Mouse (Mus musculus) heart, embryonic 14.5 days (tissue): Measurements from ENCODE around the gene Pfkp. TPM values are rescaled to one million over a fixed set of nuclear protein-coding genes. Genes with fewer than 3 reads are reported as not detected.

Experiments used
- ATAC-seq: fragments of 200-750 bp; cut with Nextera tagmentation; 2 replicates; pipeline ENCODE4 v1.8.0; 2017; ENCODE audit warnings: low read depth, moderate TSS enrichment; ENCODE audit not compliant: insufficient number of reproducible peaks, insufficient read depth, low FRiP score
- H3K27ac ChIP-seq, 2 experiments: fragments of 200-500 bp in 1 of 2; fragments of 300-500 bp in 1 of 2; sonication (generic) in 1 of 2; replicated peaks in 1 of 2; 2 replicates each; pipeline ENCODE4 v1.5.1; 2012 to 2014; ENCODE audit warnings: low read depth in 2 of 2, low read length in 2 of 2, control low read depth in 1 of 2, mild to moderate bottlenecking in 1 of 2, mixed read lengths in 1 of 2; ENCODE audit not compliant: control insufficient read depth in 1 of 2, insufficient read depth in 1 of 2
- H3K27me3 ChIP-seq: fragments of 300-500 bp; sonication (generic); 2 replicates; pipeline ENCODE4 v1.6.1; 2014; ENCODE audit warnings: mild to moderate bottlenecking, low read length, control low read depth; ENCODE audit not compliant: control insufficient read depth, insufficient read depth
- H3K36me3 ChIP-seq: fragments of 300-500 bp; sonication (generic); 2 replicates; pipeline ENCODE4 v1.6.1; 2014; ENCODE audit warnings: mild to moderate bottlenecking, control low read depth, low read length, mixed read lengths; ENCODE audit not compliant: control insufficient read depth, insufficient read depth
- H3K4me1 ChIP-seq, 2 experiments: fragments of 200-500 bp in 1 of 2; fragments of 300-500 bp in 1 of 2; sonication (generic) in 1 of 2; 2 replicates each; pipeline ENCODE4 v1.6.1; 2012 to 2014; ENCODE audit warnings: low read length in 2 of 2, control low read depth in 1 of 2, mixed read lengths in 1 of 2; ENCODE audit not compliant: control insufficient read depth in 2 of 2, insufficient read depth in 2 of 2
- H3K4me2 ChIP-seq: fragments of 300-500 bp; sonication (generic); 2 replicates; pipeline ENCODE4 v1.6.1; 2014; ENCODE audit warnings: mild to moderate bottlenecking, low read length
- H3K4me3 ChIP-seq, 2 experiments: fragments of 200-500 bp in 1 of 2; fragments of 300-500 bp in 1 of 2; sonication (generic) in 1 of 2; 2 replicates each; pipeline ENCODE4 v1.5.1; 2012 to 2014; ENCODE audit warnings: low read length in 2 of 2, mild to moderate bottlenecking in 2 of 2, control low read depth in 1 of 2, low read depth in 1 of 2, moderate library complexity in 1 of 2; ENCODE audit not compliant: control insufficient read depth in 1 of 2, insufficient read depth in 1 of 2
- H3K9ac ChIP-seq: fragments of 300-500 bp; sonication (generic); 2 replicates; pipeline ENCODE4 v1.6.1; 2014; ENCODE audit warnings: mild to moderate bottlenecking, low read length
- H3K9me3 ChIP-seq: fragments of 300-500 bp; sonication (generic); 2 replicates; pipeline ENCODE4 v1.6.1; 2016; ENCODE audit warnings: low read length, control low read depth; ENCODE audit not compliant: control insufficient read depth
- WGBS: fragments of 180-500 bp; shearing (Covaris S2); extraction: QIAGEN DNeasy Blood & Tissue Kit; methylation state at CpG from one replicate; pipeline ENCODE4 v1.1.7; 2014; 5-methylcytosine and 5-hydroxymethylcytosine counted together
- polyA plus RNA-seq: library from polyadenylated mRNA; unstranded; fragments of >200 nt; fragmentation: Nextera tagmentation; extraction: Ambion mirVana; gene quantifications from 2 replicates; pipeline ENCODE4 v1.2.1, GENCODE M21; 2014

The Pfkp gene
- polyA plus RNA-seq: 187 and 197 TPM in 2 replicates

- Histone ChIP-seq H3K27me3 (no peaks in the 10 kb centered on the region), H3K9ac (peak within 1 kb of the TSS; percentile 92), H3K4me3 (peak within 1 kb of the TSS; percentile 74 to 78), H3K27ac (peak within 1 kb of the TSS; percentile 96 to 97), H3K36me3 (peaks cover 9% of the 10 kb centered on the region; the same call in 1 of the 2 replicates), H3K9me3 (no peaks in the 10 kb centered on the region), H3K4me1 (peaks cover 0 to 8% of the 10 kb centered on the region in 2 experiments; a peak in 3 of 4 replicates), H3K4me2 (peak within 1 kb of the TSS; percentile 98)
- WGBS: 2% methylated on average over 34 of the region's 34 CpGs
- peak; percentile 91 for ATAC-seq
Observed at GRCm38 (mm10) chr13:6648669-6649233, at the start of gene Pfkp. Gene Pfkp, minus strand, starts transcription at chr13:6648777.

DNA sequence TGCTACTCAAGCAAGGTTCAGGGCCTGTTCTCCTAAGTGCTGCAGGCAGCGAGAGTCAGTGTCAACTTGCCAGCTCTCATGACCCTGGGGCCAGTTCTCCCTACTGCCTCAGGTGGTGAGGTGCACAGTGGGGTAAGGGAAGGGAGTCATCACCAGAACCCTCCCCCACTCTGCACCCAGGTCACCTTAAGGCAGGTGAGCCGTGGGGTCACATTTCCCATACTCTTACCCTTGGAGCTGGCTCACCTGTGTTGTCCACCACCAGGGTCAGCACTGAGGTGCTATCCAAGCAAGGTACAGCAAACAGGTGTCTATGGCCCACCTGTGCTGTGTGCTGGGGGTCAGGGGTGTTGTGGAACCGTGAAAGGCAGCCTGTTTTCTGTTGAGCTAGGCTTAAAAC, 42.0 kb upstream of the Pfkp start:
- no peaks in the 10 kb centered on the region for H3K4me1 ChIP-seq
- H3K4me3 ChIP-seq: no peak overlapping the region
- no peak overlapping the region for H3K4me2 ChIP-seq
- no peak overlapping the region for H3K27ac ChIP-seq
- H3K36me3 ChIP-seq: no peaks in the 10 kb centered on the region
- 70% methylated on average over 3 of the region's 3 CpGs for WGBS
- ATAC-seq: no peak
- H3K9me3 ChIP-seq: no peaks in the 10 kb centered on the region
- no peaks in the 10 kb centered on the region for H3K27me3 ChIP-seq
- H3K9ac ChIP-seq: no peak overlapping the region

DNA sequence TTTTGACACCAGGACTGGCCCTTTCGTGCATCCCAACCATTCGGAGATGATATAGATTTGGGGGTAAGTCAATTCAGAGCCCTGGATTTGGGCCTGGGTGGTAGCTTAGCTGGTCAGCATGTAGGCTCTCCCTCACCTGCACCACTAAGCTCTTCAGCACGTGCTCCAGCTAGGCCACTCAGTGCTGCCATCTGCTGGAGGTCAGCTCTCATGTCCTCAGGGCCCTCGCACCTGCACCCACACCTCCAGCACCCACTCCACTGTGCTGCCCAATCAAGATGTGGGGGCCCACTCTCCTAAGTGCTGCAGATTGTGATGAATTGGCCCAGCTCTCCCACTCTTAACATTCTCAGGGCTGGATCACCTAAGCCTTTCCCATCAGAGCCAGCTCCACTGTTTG, 41.4 kb upstream of the Pfkp start:
- 65% methylated on average over 4 of the region's 4 CpGs for WGBS
- Histone ChIP-seq H3K4me2 (no peak overlapping the region), H3K36me3 (no peaks in the 10 kb centered on the region), H3K4me3 (no peak overlapping the region), H3K9me3 (no peaks in the 10 kb centered on the region), H3K27me3 (no peaks in the 10 kb centered on the region), H3K9ac (no peak overlapping the region), H3K4me1 (no peaks in the 10 kb centered on the region), H3K27ac (no peak overlapping the region)
- ATAC-seq: 0 out of 2 replicates have a peak, but pooled peaks have one; percentile 26

- no peak for ATAC-seq
- H3K4me2 ChIP-seq: no peak overlapping the region
- no peaks in the 10 kb centered on the region for H3K36me3 ChIP-seq
- 47% methylated on average over 7 of the region's 7 CpGs for WGBS
- no peak overlapping the region for H3K4me3 ChIP-seq
- H3K27me3 ChIP-seq: no peaks in the 10 kb centered on the region
- no peaks in the 10 kb centered on the region for H3K9me3 ChIP-seq
- no peaks in the 10 kb centered on the region for H3K4me1 ChIP-seq
- H3K27ac ChIP-seq: no peak overlapping the region
- H3K9ac ChIP-seq: no peak overlapping the region
Observed at GRCm38 (mm10) chr13:6688790-6689433, 40.3 kb upstream of the Pfkp start.

DNA sequence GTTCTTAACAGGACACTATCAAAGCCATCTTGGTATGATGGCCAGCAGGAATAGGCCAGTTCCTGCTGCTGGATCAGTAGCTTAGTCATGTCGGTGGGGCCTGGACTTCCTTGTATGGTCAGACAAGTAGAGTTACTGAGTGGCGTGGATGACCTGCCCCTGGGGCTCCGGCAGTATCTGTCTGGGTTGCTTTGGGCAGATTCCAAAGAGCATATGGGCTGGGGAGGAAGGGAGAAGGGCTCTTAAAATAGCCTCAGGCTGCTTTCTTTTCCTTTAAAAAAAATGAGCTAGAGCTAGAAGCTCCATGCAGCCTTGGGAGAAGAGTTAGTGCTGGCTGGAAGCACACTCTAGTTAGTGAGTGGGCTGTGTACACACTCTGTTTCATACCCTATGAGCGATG, 18.3 kb upstream of the Pfkp start:
- H3K27me3 ChIP-seq: no peaks in the 10 kb centered on the region
- ATAC-seq: peak; percentile 68
- H3K36me3 ChIP-seq: no peaks in the 10 kb centered on the region
- H3K4me3 ChIP-seq: no peak overlapping the region
- 24% methylated on average over 4 of the region's 4 CpGs for WGBS
- no peak overlapping the region for H3K4me2 ChIP-seq
- H3K9me3 ChIP-seq: no peaks in the 10 kb centered on the region
- peak overlapping the region; percentile 60 to 62 for H3K27ac ChIP-seq
- H3K4me1 ChIP-seq: peaks cover 7 to 13% of the 10 kb centered on the region in 2 experiments
- H3K9ac ChIP-seq: no peak overlapping the region

DNA sequence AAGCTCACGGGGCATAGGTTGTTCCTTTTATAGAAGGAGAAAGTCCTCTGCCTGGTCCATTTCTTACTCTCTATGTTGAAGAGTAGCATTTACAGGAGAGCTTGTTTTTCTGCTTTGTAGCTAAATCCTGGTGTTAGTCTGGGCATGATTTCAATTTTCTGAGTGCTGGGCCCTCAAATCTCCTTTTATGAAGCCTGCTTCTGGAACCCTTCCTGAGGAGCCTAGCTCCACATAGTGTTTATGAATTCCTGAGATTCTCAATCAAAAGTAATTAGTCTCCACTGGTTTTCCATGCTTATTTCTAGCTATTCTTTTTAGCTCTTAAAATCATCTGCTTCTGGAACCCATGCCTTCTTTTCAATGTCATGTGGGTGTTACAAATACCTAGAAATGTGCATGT, 16.9 kb upstream of the Pfkp start:
- Histone ChIP-seq H3K4me1 (peaks cover 7 to 18% of the 10 kb centered on the region in 2 experiments), H3K4me3 (no peak overlapping the region), H3K36me3 (no peaks in the 10 kb centered on the region), H3K9me3 (no peaks in the 10 kb centered on the region), H3K27ac (no peak overlapping the region), H3K27me3 (no peaks in the 10 kb centered on the region), H3K4me2 (no peak overlapping the region), H3K9ac (no peak overlapping the region)
- 75% methylated on average over 1 of the region's 1 CpGs for WGBS
- no peak for ATAC-seq

DNA sequence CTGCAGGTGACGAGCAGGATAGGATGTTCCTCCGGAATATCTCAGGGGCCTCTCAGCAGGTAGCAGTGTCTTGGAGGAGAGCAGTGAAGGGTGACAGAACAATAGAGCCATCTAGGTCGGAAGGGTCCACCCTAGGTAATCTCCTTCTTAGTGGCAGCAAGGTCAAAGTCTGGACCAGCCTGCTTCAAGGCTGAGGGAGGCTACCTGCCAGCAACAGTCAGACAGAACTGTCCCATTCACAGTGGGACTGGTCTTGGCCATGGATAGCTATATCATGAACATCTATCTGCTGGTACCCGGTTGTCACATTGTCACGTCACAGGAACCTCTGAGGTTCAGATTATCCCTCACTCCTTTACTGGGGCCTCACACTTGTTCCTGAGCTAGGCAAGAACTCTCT, 15.6 kb upstream of the Pfkp start:
- peaks cover 7 to 18% of the 10 kb centered on the region in 2 experiments for H3K4me1 ChIP-seq
- ATAC-seq: no peak
- no peak overlapping the region for H3K27ac ChIP-seq
- H3K27me3 ChIP-seq: no peaks in the 10 kb centered on the region
- no peak overlapping the region for H3K4me2 ChIP-seq
- H3K36me3 ChIP-seq: no peaks in the 10 kb centered on the region
- H3K9me3 ChIP-seq: no peaks in the 10 kb centered on the region
- WGBS: 74% methylated on average over 5 of the region's 5 CpGs
- H3K4me3 ChIP-seq: no peak overlapping the region
- no peak overlapping the region for H3K9ac ChIP-seq
